Mouse (Mus musculus) lung, adult 2 months (tissue): ENCODE data around the gene Prr19.

ENCODE experiments used
- CTCF ChIP-seq: fragments of 200-500 bp; IDR thresholded peaks from 2 replicates; pipeline ENCODE4 v1.5.1; 2011; ENCODE audit warnings: mild to moderate bottlenecking, low read length, control low read depth; ENCODE audit not compliant: insufficient read depth
- POLR2A ChIP-seq: fragments of 200-500 bp; IDR thresholded peaks from 2 replicates; pipeline ENCODE4 v1.6.1; 2011; ENCODE audit warnings: low read depth, mild to moderate bottlenecking, control low read depth, low read length, borderline replicate concordance; ENCODE audit errors: extremely low read depth

GRCm38 (mm10) chr7:25316532-25317445 is 15.6 kb downstream of the Prr19 start, which contains the start of gene Megf8:
- TF ChIP-seq POLR2A = peak; percentile 51; the same call in 1 of the 2 replicates
- TF ChIP-seq CTCF = peak; percentile 83
